Mouse (Mus musculus) frontal cortex, adult (tissue): ENCODE measurements around the gene Gm1673.
A peak's percentile ranks its signal among the peaks of the same experiment; 100 is the strongest.

Experiments
- ATAC-seq: cut with Nextera tagmentation; 2 replicates; pipeline ENCODE4 v1.9.2; 2017; ENCODE audit warnings: mild to moderate bottlenecking, moderate library complexity, mixed read lengths; ENCODE audit not compliant: low TSS enrichment

Gene Gm1673

GRCm38 (mm10) chr5:33997051-33997741, 14.0 kb downstream of the Gm1673 start:
- ATAC-seq = peak; percentile 18; the same call in 1 of the 2 replicates

- no peak for ATAC-seq
Measured at GRCm38 (mm10) chr5:33997829-33998504, 14.7 kb downstream of the Gm1673 start.

- ATAC-seq = no peak
Measured at GRCm38 (mm10) chr5:33998505-33998877, 15.3 kb downstream of the Gm1673 start.

- no peak for ATAC-seq
Measured at GRCm38 (mm10) chr5:33999466-34000090, 16.3 kb downstream of the Gm1673 start.

- ATAC-seq = 0 out of 2 replicates have a peak, but pooled peaks have one; percentile 24
Measured at GRCm38 (mm10) chr5:34000809-34001208, 17.6 kb downstream of the Gm1673 start.

GRCm38 (mm10) chr5:34001401-34001800, 18.2 kb downstream of the Gm1673 start:
- no peak for ATAC-seq

GRCm38 (mm10) chr5:34002636-34003035, 19.4 kb downstream of the Gm1673 start:
- ATAC-seq = no peak

GRCm38 (mm10) chr5:34004618-34005017, 21.4 kb downstream of the Gm1673 start:
- no peak for ATAC-seq

GRCm38 (mm10) chr5:34006832-34007231, 23.6 kb downstream of the Gm1673 start:
- no peak for ATAC-seq

- no peak for ATAC-seq
Measured at GRCm38 (mm10) chr5:34007392-34007941, 24.2 kb downstream of the Gm1673 start.

GRCm38 (mm10) chr5:34014652-34015051, 31.4 kb downstream of the Gm1673 start:
- no peak for ATAC-seq

- ATAC-seq = no peak
Measured at GRCm38 (mm10) chr5:34018968-34019367, 35.7 kb downstream of the Gm1673 start.

GRCm38 (mm10) chr5:34030101-34030500, 46.9 kb downstream of the Gm1673 start:
- ATAC-seq = no peak

- no peak for ATAC-seq
Measured at GRCm38 (mm10) chr5:34031022-34031421, 47.8 kb downstream of the Gm1673 start.

GRCm38 (mm10) chr5:34032520-34032919, 49.3 kb downstream of the Gm1673 start:
- ATAC-seq = no peak
